Comparison of ENCODE assay signal across 8 mouse cellular contexts in the genomic region with DNA sequence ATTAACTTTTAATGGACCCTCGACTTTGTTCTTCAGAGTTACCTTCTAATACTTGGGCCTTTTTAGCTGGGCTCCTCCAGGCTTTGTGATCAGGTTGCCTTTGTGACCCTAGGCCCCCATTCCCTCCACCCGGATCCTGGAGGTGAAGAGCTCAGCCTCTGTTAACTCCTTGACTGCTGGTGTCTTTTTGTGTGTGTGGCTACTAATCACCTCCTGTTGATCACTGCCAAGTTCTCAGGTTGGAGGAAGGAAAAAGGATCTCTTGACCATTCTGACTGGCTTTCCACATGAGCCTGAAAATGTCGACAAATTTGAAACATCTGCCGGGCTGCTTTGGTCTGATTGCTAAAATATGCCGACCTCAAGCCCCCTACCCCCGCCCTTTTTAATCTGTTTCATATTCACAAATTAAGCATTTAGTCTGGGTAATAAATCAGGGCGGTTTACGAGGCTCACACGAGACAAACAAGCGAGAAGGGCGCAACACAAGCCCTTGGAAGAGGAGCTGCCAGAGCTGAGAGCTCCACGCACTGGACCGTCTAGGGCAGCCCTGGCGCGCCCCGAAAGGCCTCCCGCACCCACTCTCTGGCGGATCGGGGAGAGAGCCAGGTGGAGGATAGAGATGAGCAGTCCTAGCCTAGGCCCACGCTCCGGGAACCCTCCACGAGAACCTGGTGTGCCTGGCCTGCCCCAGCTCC. TPM values are rescaled to one million over a fixed set of nuclear protein-coding genes. Genes with fewer than 3 reads are reported as not detected.
DNase-seq lines count a peak whose midpoint lies in the region; ATAC-seq and TF ChIP-seq lines count a peak whose summit lies in the region.

No protein-coding gene starts in this region.

- no peak for ATAC-seq in heart, embryonic 11.5 days (replicated peaks; ENCODE audit: insufficient number of reproducible peaks, low FRiP score, low TSS enrichment)

- peak overlapping the region; percentile 66 for H3K4me2 ChIP-seq in heart, embryonic 11.5 days

- H3K27me3 ChIP-seq in heart, embryonic 11.5 days (ENCODE audit: control insufficient read depth, insufficient read depth, low read length), result peaks cover 68% of the 10 kb centered on the region
- H3K27me3 ChIP-seq in MEL (ENCODE audit: control insufficient read depth in 1 of 2, insufficient read depth in 2 of 2, low read length in 2 of 2), result no peaks in the 10 kb centered on the region
- H3K27me3 ChIP-seq in hindbrain, embryonic 10.5 days (ENCODE audit: insufficient read depth, poor library complexity, severe bottlenecking), result peaks cover 99% of the 10 kb centered on the region
- H3K27me3 ChIP-seq in midbrain, embryonic 10.5 days (ENCODE audit: low read depth, poor library complexity, severe bottlenecking), result peaks cover 100% of the 10 kb centered on the region

- peaks cover 63% of the 10 kb centered on the region for H3K79me2 ChIP-seq in MEL (ENCODE audit: control insufficient read depth, insufficient read depth, low read length, poor library complexity)

- peak overlapping the region; percentile 82 for H3K9ac ChIP-seq in heart, embryonic 11.5 days (ENCODE audit: low read depth, low read length)
- H3K9ac ChIP-seq in MEL (ENCODE audit: control insufficient read depth, low read depth, low read length, poor library complexity, severe bottlenecking), result peak overlapping the region; percentile 88

- peaks cover 32% of the 10 kb centered on the region for H3K4me1 ChIP-seq in heart, embryonic 11.5 days (ENCODE audit: control insufficient read depth, insufficient read depth, low read length)
- H3K4me1 ChIP-seq in MEL (ENCODE audit: control insufficient read depth in 1 of 2, insufficient read depth in 2 of 2, low read length in 2 of 2), result peaks cover 10 to 37% of the 10 kb centered on the region in 2 experiments
- peaks cover 79% of the 10 kb centered on the region for H3K4me1 ChIP-seq in hindbrain, embryonic 10.5 days (replicated peaks)
- peaks cover 77% of the 10 kb centered on the region for H3K4me1 ChIP-seq in midbrain, embryonic 10.5 days

- H3K27ac ChIP-seq in heart, embryonic 11.5 days (ENCODE audit: low read depth, low read length), result no peak overlapping the region
- H3K27ac ChIP-seq in MEL (ENCODE audit: control insufficient read depth, low read depth, low read length), result peak overlapping the region; percentile 5; the same call in 1 of the 2 replicates
- peak overlapping the region; percentile 97 for H3K27ac ChIP-seq in hindbrain, embryonic 10.5 days
- H3K27ac ChIP-seq in midbrain, embryonic 10.5 days (replicated peaks), result peak overlapping the region; percentile 97

- TF ChIP-seq RAD21 in MEL (IDR thresholded peaks at IDR 0.05; ENCODE audit: low read depth, low read length), result no peak

- no peak for DNase-seq in heart, adult 9 months (ENCODE audit: low spot score in 2 of 2)
- no peak for DNase-seq in MEL (ENCODE audit: low read depth, low spot score)
- peak; percentile 30 for DNase-seq in hindbrain, embryonic 10.5 days (ENCODE audit: low spot score)
- peak; percentile 17 for DNase-seq in midbrain, embryonic 10.5 days (ENCODE audit: low spot score)
- DNase-seq in ovary, adult 18-20 months (ENCODE audit: low spot score), result no peak
- no peak for DNase-seq in left cerebral cortex, postnatal 14 days (ENCODE audit: low spot score in 2 of 2)
- no peak for DNase-seq in ovary, postnatal 10 days (ENCODE audit: low spot score)

- TF ChIP-seq CTCF in MEL (IDR thresholded peaks at IDR 0.05 in 2 of 3, conservative IDR thresholded peaks at IDR 0.05 in 1 of 3; ENCODE audit: control insufficient read depth in 1 of 3, insufficient read depth in 1 of 3, low read depth in 2 of 3, low read length in 3 of 3, poor library complexity in 1 of 3, severe bottlenecking in 1 of 3), result no peak

- no peaks in the 10 kb centered on the region for H3K9me3 ChIP-seq in heart, embryonic 11.5 days (replicated peaks; ENCODE audit: control insufficient read depth, low read length)
- no peaks in the 10 kb centered on the region for H3K9me3 ChIP-seq in MEL (replicated peaks; ENCODE audit: insufficient read depth, low read length)
- no peaks in the 10 kb centered on the region for H3K9me3 ChIP-seq in hindbrain, embryonic 10.5 days
- no peaks in the 10 kb centered on the region for H3K9me3 ChIP-seq in midbrain, embryonic 10.5 days (replicated peaks)

- no peak for TF ChIP-seq POLR2A in MEL (IDR thresholded peaks at IDR 0.05; ENCODE audit: control insufficient read depth in 1 of 2, insufficient read depth in 1 of 2, low read depth in 1 of 2, low read length in 2 of 2, poor library complexity in 1 of 2)

- peak overlapping the region; percentile 64 for H3K4me3 ChIP-seq in heart, embryonic 11.5 days (ENCODE audit: low read depth, low read length)
- H3K4me3 ChIP-seq in MEL (ENCODE audit: control insufficient read depth in 1 of 2, insufficient read depth in 1 of 2, low read depth in 2 of 2, low read length in 2 of 2), result peak overlapping the region; percentile 78 to 87
- peak overlapping the region; percentile 67 for H3K4me3 ChIP-seq in hindbrain, embryonic 10.5 days
- peak overlapping the region; percentile 69 for H3K4me3 ChIP-seq in midbrain, embryonic 10.5 days

- WGBS in heart, embryonic 11.5 days (ENCODE audit: insufficient replicate concordance), result 9% methylated on average over 22 of the region's 22 CpGs
- WGBS in hindbrain, embryonic 10.5 days, result 3% methylated on average over 22 of the region's 22 CpGs
- 3% methylated on average over 22 of the region's 22 CpGs for whole genome bisulfite sequencing in midbrain, embryonic 10.5 days

- intact Hi-C loops in left cerebral cortex, postnatal 14 days (cut with DNase I), result no loop called here

- TF ChIP-seq EP300 in MEL (IDR thresholded peaks at IDR 0.05; ENCODE audit: low read depth in 1 of 2, low read length in 2 of 2), result no peak

- H3K36me3 ChIP-seq in heart, embryonic 11.5 days (ENCODE audit: control insufficient read depth, insufficient read depth, low read length), result no peaks in the 10 kb centered on the region
- peaks cover 0 to 39% of the 10 kb centered on the region in 2 experiments; a peak in 2 of 4 replicates for H3K36me3 ChIP-seq in MEL (ENCODE audit: control insufficient read depth in 1 of 2, insufficient read depth in 2 of 2, low read length in 2 of 2)
- no peaks in the 10 kb centered on the region for H3K36me3 ChIP-seq in hindbrain, embryonic 10.5 days
- H3K36me3 ChIP-seq in midbrain, embryonic 10.5 days, result no peaks in the 10 kb centered on the region

TF ChIP-seq in MEL, 35 proteins besides CTCF, POLR2A, EP300 and RAD21:
- TF ChIP-seq MAFK (IDR thresholded peaks at IDR 0.05; ENCODE audit: borderline replicate concordance, low read depth, low read length), result no peak
- TF ChIP-seq NELFE (IDR thresholded peaks at IDR 0.05; ENCODE audit: low read depth, low read length), result no peak
- no peak for TF ChIP-seq POLR2AphosphoS2 (IDR thresholded peaks at IDR 0.05; ENCODE audit: low read length)
- no peak for TF ChIP-seq ZMIZ1 (IDR thresholded peaks at IDR 0.05; ENCODE audit: low read depth, low read length)
- TF ChIP-seq MAZ (IDR thresholded peaks at IDR 0.05; ENCODE audit: low read depth, low read length), result no peak
- TF ChIP-seq E2F4 (IDR thresholded peaks at IDR 0.05; ENCODE audit: borderline replicate concordance, low read depth, low read length), result no peak
- TF ChIP-seq GATA1 (IDR thresholded peaks at IDR 0.05; ENCODE audit: low read depth, low read length), result no peak
- TF ChIP-seq MAX (IDR thresholded peaks at IDR 0.05; ENCODE audit: low read length), result no peak

RNA-seq across cellular contexts. Expression of a gene that starts 33.6 kb away (rescaled TPM):
- 18.7 and 20.2 TPM in 2 replicates for polyA plus RNA-seq in heart, embryonic 11.5 days (2014; fragmentation: Nextera tagmentation; extraction: Ambion mirVana)
- 61.6 and 72.2 TPM in 2 replicates for total RNA-seq in MEL (2012; rRNA removed)
- polyA plus RNA-seq in MEL (2012; ENCODE audit: insufficient read depth in 1 of 2, insufficient read length in 2 of 2, low read depth in 1 of 2, low replicate concordance in 2 of 2, missing spikeins in 1 of 2), result 10 to 100 TPM; 44.6 to 88.7 TPM
- 20.0 and 20.7 TPM in 2 replicates for polyA plus RNA-seq in hindbrain, embryonic 10.5 days (2016; fragmentation: Nextera tagmentation; extraction: Ambion mirVana)
- 17.9 and 22.4 TPM in 2 replicates for polyA plus RNA-seq in midbrain, embryonic 10.5 days (2016; fragmentation: Nextera tagmentation; extraction: Ambion mirVana)
- 10 to 100 TPM; 27.1 to 27.4 TPM for total RNA-seq in left cerebral cortex, postnatal 14 days (2021)

Comparison
In these comparisons a context has a peak if more than half of its experiments do, and no peak if none do; other contexts are left out.
1. DNase-seq: peak in hindbrain, embryonic 10.5 days (single experiment) and midbrain, embryonic 10.5 days (single experiment); none in heart, adult 9 months (0 of 2), MEL (single experiment), ovary, adult 18-20 months (single experiment), left cerebral cortex, postnatal 14 days (0 of 2) and ovary, postnatal 10 days (single experiment).
2. Peak in every context shown above with its lines, with median percentiles within 50 percentile points of each other: H3K4me3 ChIP-seq.